Mouse (Mus musculus): ENCODE data around the gene Sppl2a.
"Not testable (repeated sequence)": the region's sequence is repeated elsewhere in the genome, so short reads cannot be mapped to it uniquely, and the experiment has no call there.

DNA sequence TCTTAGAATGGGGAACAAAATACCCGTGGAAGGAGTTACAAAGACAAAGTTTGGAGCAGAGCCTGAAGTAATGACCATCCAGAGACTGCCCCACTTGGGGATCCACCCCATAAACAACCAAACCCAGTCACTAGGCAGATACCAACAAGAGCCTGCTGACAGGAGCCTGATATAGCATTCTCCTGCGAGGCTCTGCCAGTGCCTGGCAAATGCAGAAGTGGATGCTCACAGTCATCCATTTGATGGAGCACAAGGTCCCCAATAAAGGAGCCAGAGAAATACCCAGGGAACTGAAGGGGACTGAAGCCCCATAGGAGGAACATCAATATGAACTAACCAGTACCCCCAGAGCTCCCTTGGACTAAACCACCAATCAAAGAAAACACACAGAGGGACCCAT is 50.3 kb downstream of the Sppl2a start:
- TF ChIP-seq POLR2A, CTCF (IDR thresholded peaks at IDR 0.05; ENCODE audit: extremely low read depth, insufficient read depth, low read length): not testable (repeated sequence)
